Mouse (Mus musculus): ENCODE data around the gene Rap2a.
A peak's percentile ranks its signal among the peaks of the same experiment; 100 is the strongest.

GRCm38 (mm10) chr14:120477982-120478568, at the start of gene Rap2a:
- TF ChIP-seq CTCF (IDR thresholded peaks at IDR 0.05; ENCODE audit: borderline replicate concordance, insufficient read depth, low read length), result no peak
- peak; percentile 88 for TF ChIP-seq POLR2A (IDR thresholded peaks at IDR 0.05; ENCODE audit: low read depth, low read length)

All from embryonic fibroblast, embryonic 13.5 days (primary cell).